Mouse (Mus musculus) myocyte (in vitro differentiated cells): ENCODE results near the gene Magea8. TPM values are rescaled to one million over a fixed set of nuclear protein-coding genes. Genes with fewer than 3 reads are reported as not detected.
"Not testable (repeated sequence)": the region's sequence is repeated elsewhere in the genome, so short reads cannot be mapped to it uniquely, and the experiment has no call there.

Experiments
- H3K27me3 ChIP-seq: one replicate; pipeline ENCODE4 v1.6.1; 2011; ENCODE audit not compliant: control insufficient read depth, insufficient read depth, insufficient read length
- H3K36me3 ChIP-seq: one replicate; pipeline ENCODE4 v1.6.1; 2011; ENCODE audit not compliant: control insufficient read depth, insufficient read depth
- H3K4me2 ChIP-seq: one replicate; pipeline ENCODE4 v1.6.1; 2011; ENCODE audit warnings: low read depth, control low read depth
- H3K4me3 ChIP-seq: one replicate; pipeline ENCODE4 v1.5.1; 2011; ENCODE audit warnings: mild to moderate bottlenecking, control low read depth, moderate library complexity
- H3K79me2 ChIP-seq: one replicate; pipeline ENCODE4 v1.6.1; 2011; ENCODE audit not compliant: control insufficient read depth, insufficient read depth
- H3ac ChIP-seq: one replicate; pipeline ENCODE4 v1.6.1; 2011; ENCODE audit not compliant: control insufficient read depth, insufficient read length
- polyA plus RNA-seq: library from polyadenylated mRNA; unstranded; fragments of >200 nt; fragmentation: generic; extraction: Trizol; gene quantifications from one replicate; pipeline ENCODE4 v1.2.1, GENCODE M21; 2012; ENCODE audit warnings: missing spikeins

Gene Magea8
- 2.6 TPM for polyA plus RNA-seq

- H3K36me3 ChIP-seq, H3K79me2 ChIP-seq, H3K4me3 ChIP-seq: not testable (repeated sequence)
Measured at GRCm38 (mm10) chrX:154995750-154996149, at the start of gene Magea8. Gene Magea8 (minus strand): TSS chrX:154995850.

GRCm38 (mm10) chrX:154949405-154949804, 46.2 kb downstream of the Magea8 start, which contains the start of gene Magea3:
Gene Magea3 (minus strand): TSS chrX:154949505.
- H3K4me2 ChIP-seq, H3K27me3 ChIP-seq, H3ac ChIP-seq, H3K4me3 ChIP-seq, H3K36me3 ChIP-seq, H3K79me2 ChIP-seq: not testable (repeated sequence)

More at GRCm38 (mm10) chrX:154995750-154996149, at the start of gene Magea8:
- H3ac ChIP-seq, H3K4me2 ChIP-seq, H3K27me3 ChIP-seq: not testable (repeated sequence)

- not testable (repeated sequence) for H3K79me2 ChIP-seq, H3K36me3 ChIP-seq, H3K4me3 ChIP-seq, H3K4me2 ChIP-seq, H3ac ChIP-seq, H3K27me3 ChIP-seq
Measured at GRCm38 (mm10) chrX:154935887-154936286, 59.8 kb downstream of the Magea8 start, which contains the start of gene Magea6. Gene Magea6 (minus strand): TSS chrX:154935987.

Other genes with a start within 250 kb of the Magea8 start
- gene Cldn34b1, start 105.6 kb downstream of the Magea8 start, polyA plus RNA-seq = not detected
- gene Magea6, start 59.9 kb downstream of the Magea8 start, polyA plus RNA-seq = 0.08 TPM
- 0.14 TPM for gene Magea3, start 46.3 kb downstream of the Magea8 start, polyA plus RNA-seq
- gene Magea5, start 67.3 kb upstream of the Magea8 start, polyA plus RNA-seq = 0.60 TPM
- gene Magea1, start 93.9 kb upstream of the Magea8 start, polyA plus RNA-seq = not detected
- gene Magea2, start 97.8 kb upstream of the Magea8 start, polyA plus RNA-seq = 0.17 TPM
- not detected for gene Cldn34b2, start 132.6 kb upstream of the Magea8 start, polyA plus RNA-seq
- 305 TPM for gene Sat1, start 220.6 kb upstream of the Magea8 start, polyA plus RNA-seq